Mouse (Mus musculus) neutrophil, adult 65 days (primary cell): ENCODE results near the gene Gm3336. TPM values are rescaled to one million over a fixed set of nuclear protein-coding genes. Genes with fewer than 3 reads are reported as not detected.

Experiments used
- total RNA-seq: library from RNA; stranded (reverse); gene quantifications from 2 replicates; pipeline ENCODE4 v1.2.4, GENCODE M21; 2023

The Gm3336 gene
- total RNA-seq = 0.39 TPM in 1 of 2 replicates, not detected in the other

GRCm38 (mm10) chr8:70718297-70718696, at the start of gene Gm3336:
Gene Gm3336, plus strand, starts transcription at chr8:70718543.

GRCm38 (mm10) chr8:70673079-70673856, 45.1 kb upstream of the Gm3336 start, which contains the start of gene Lsm4:
Gene Lsm4, plus strand, starts transcription at chr8:70673248.

DNA sequence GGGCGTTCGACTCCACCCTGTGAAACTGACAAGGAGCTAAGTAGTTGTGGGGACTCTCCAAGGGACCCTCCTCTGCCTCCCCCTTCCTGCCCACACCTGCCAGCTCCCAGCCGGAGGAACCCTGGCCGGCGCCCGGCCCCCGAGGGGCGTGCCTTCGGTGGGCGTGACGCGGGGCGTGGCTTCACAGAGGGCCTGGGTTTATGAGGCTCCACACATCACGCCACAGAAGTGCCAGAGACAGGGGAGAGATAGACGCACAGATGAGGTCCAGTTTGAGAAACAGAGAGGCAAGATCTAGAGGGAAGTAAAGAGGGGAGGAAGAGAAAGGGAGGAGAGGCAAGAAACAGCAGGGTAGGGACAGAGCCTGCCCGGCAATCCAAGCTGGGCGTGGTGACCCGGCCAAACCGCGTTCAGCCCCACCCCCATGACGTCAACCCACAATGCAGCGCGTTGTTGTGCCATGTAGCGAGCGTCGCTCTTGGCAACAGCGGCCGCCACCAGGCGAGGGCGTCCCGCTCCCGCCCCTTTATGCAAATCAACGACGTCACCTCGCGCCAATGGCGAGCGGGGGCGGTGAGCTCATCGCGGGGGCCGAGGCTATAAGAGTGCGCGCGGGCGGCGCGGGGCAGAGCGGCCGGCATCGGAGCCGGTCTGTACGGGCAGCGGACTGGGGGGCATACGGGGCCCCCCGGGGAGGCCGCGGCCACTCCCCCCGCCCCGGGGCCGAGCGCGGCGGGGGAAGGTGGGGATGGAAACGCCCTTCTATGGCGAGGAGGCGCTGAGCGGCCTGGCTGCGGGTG, 19.8 kb upstream of the Gm3336 start, which contains the start of gene Jund:
Jund (plus strand) TSS at position 640 of the 800 bp plus-strand sequence.

GRCm38 (mm10) chr8:70703287-70703686, 15.1 kb upstream of the Gm3336 start, which contains the start of gene Iqcn:
Gene Iqcn, plus strand, starts transcription at chr8:70703457.

DNA sequence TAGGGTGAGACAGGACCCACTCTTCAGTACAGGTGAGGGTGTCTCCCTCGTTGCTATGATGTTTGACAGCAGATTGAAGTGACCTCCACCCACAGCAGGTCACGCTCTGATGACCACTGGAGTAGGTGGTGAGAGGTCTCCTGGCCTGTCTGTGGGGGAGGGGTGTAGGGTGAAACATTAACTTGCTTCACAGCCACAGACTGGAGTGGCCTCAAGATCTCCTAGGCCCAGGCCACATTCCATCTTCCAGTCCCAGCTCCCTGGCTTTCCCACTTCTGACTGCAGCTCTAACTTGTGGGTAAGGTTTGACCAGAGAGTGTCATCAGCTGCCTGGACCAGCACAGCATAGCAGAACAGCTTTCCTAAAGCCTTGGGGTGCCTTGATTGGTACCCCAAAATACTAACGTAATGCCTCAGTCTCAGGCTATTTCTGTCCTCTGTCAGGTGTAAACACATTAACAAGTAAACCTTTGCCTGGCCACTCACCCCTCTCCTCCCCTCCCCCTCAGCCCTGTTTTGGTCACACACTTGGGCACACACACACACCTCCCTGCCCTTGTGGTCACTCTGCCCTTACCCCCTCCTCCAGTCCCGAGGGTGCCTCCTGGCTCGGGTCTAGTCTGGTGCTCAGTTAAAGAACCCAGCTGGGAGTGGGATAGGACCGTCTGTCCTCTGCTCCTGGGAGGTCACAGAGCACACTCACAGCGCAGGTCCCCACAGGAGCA, 5.3 kb downstream of the Gm3336 start, which contains the start of gene Pde4c:
Pde4c (plus strand) TSS at position 235 of the 725 bp plus-strand sequence.

DNA sequence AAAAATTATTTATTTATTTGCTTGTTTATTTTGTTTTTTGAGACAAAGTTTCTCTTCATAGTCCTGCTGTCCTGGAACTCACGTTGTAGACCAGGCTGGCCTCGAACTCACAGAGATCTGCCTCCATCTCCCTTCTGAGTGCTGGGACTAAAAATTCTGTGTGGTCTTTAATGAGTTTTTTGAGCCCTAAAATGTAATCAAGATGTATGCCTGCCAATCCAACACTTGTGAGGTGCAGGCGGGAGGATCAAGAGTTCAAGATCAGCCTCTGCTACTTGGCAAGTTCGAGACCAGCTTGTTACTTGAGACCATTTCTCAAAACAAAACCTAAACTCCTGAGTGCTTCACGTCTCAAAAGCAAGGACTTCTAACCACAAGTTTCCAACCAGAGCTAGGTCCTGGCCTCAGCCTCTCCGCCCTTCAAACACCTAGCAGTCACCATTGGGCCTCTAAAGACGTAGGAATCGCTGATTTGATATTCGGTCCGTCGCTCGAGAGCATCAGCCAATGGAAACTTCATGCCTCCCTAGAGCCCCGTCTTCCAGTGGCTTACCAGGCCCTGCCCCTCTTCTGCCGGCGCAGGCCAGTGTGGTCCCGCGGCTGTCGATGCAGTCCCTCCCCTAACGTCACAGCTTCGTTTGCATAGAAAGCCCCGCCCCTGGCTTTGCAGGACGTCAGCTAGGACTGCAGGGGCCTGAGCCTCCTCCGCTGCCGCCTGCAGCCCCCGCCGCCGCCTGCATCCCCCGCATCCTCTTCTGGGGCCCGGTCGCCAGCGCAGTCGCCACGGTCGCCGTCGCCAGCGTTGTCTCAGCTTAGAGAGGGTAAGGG, 35.9 kb downstream of the Gm3336 start, which contains the start of gene Rab3a:
Rab3a (plus strand) TSS at position 637 of the 828 bp plus-strand sequence.

DNA sequence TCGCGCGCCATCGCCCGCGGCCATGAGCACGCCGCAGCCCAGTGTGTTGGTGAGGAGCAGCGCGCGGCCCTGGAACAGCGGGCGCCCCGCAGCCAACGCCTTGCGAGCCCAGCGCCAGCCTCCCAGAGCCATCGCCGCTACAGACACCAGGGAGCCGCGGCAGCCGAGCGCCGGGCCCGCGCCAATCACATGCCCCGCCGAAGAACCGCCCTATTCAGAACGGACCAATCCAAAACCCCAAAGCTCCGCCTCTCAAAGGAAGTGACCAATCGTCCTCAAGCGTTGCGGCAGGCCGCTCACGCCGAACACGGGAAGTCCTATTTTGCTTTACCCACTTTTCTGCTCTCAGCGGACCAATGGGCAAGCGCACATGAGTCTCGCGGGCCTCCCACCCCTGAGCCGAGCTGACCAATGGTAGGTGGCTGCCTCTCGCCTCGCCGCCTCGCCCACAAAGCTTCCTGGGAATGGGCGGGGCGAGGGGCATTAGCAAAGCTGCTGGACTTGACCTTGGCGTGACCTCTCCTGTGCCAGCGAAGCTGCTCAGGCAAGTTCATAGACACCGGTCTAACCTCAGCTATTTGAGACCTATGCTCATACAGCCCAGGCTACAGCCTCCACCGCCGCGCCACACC, 42.5 kb downstream of the Gm3336 start, which contains the start of gene Mpv17l2:
Mpv17l2 (minus strand) TSS at position 172 of the 632 bp plus-strand sequence.

Other genes starting within 250 kb of the Gm3336 start
- gene Klhl26, start 241.6 kb upstream of the Gm3336 start, total RNA-seq = 1.6 and 1.9 TPM in 2 replicates
- gene Tmem59l, start 231.2 kb upstream of the Gm3336 start, total RNA-seq = not detected in 2 replicates
- 0.57 TPM in 1 of 2 replicates, not detected in the other for gene Crlf1, start 225.4 kb upstream of the Gm3336 start, total RNA-seq
- 28.1 and 40.0 TPM in 2 replicates for gene Rex1bd, start 211.8 kb upstream of the Gm3336 start, total RNA-seq
- gene Uba52, start 207.7 kb upstream of the Gm3336 start, total RNA-seq = 559 and 837 TPM in 2 replicates
- gene Fkbp8, start 190.8 kb upstream of the Gm3336 start, total RNA-seq = 162 and 198 TPM in 2 replicates
- gene Kxd1, start 190.6 kb upstream of the Gm3336 start, total RNA-seq = 29.8 and 33.9 TPM in 2 replicates
- 64.2 and 80.9 TPM in 2 replicates for gene Ell, start 179.1 kb upstream of the Gm3336 start, total RNA-seq
- gene Isyna1, start 124.2 kb upstream of the Gm3336 start, total RNA-seq = 36.8 and 37.0 TPM in 2 replicates
- 61.1 and 64.5 TPM in 2 replicates for gene Ssbp4, start 109.7 kb upstream of the Gm3336 start, total RNA-seq
- gene Lrrc25, start 102.4 kb upstream of the Gm3336 start, total RNA-seq = 118 and 126 TPM in 2 replicates
- 0.66 TPM in 2 replicates for gene Gdf15, start 86.1 kb upstream of the Gm3336 start, total RNA-seq
- 1.2 and 3.4 TPM in 2 replicates for gene Pgpep1, start 58.2 kb upstream of the Gm3336 start, total RNA-seq
- gene Lsm4, start 45.3 kb upstream of the Gm3336 start, total RNA-seq = 33.3 and 36.4 TPM in 2 replicates
- gene Jund, start 19.6 kb upstream of the Gm3336 start, total RNA-seq = 770 and 908 TPM in 2 replicates
- gene Iqcn, start 15.1 kb upstream of the Gm3336 start, total RNA-seq = 2.7 and 3.1 TPM in 2 replicates
- 0.41 and 0.51 TPM in 2 replicates for gene Pde4c, start 5.2 kb downstream of the Gm3336 start, total RNA-seq
- gene Rab3a, start 36.1 kb downstream of the Gm3336 start, total RNA-seq = 1.3 and 2.0 TPM in 2 replicates
- gene Mpv17l2, start 42.4 kb downstream of the Gm3336 start, total RNA-seq = 12.1 and 18.3 TPM in 2 replicates
- gene Pik3r2, start 58.2 kb downstream of the Gm3336 start, total RNA-seq = 16.9 and 17.2 TPM in 2 replicates
- 167 and 180 TPM in 2 replicates for gene Mast3, start 86.5 kb downstream of the Gm3336 start, total RNA-seq
- gene Il12rb1, start 89.9 kb downstream of the Gm3336 start, total RNA-seq = 0.63 and 0.98 TPM in 2 replicates
- 13.1 and 14.2 TPM in 2 replicates for gene Arrdc2, start 121.2 kb downstream of the Gm3336 start, total RNA-seq
- not detected in 2 replicates for gene Kcnn1, start 144.7 kb downstream of the Gm3336 start, total RNA-seq
- gene Ccdc124, start 155.4 kb downstream of the Gm3336 start, total RNA-seq = 28.6 and 33.1 TPM in 2 replicates
- not detected in 2 replicates for gene Slc5a5, start 174.2 kb downstream of the Gm3336 start, total RNA-seq
- gene Rpl18a, start 178.9 kb downstream of the Gm3336 start, total RNA-seq = 831 and 972 TPM in 2 replicates
- gene Map1s, start 187.4 kb downstream of the Gm3336 start, total RNA-seq = 19.7 and 30.6 TPM in 2 replicates